Mouse (Mus musculus) liver, postnatal 0 days (tissue): Measurements from ENCODE around the gene Gm47791. TPM values are rescaled to one million over a fixed set of nuclear protein-coding genes. Genes with fewer than 3 reads are reported as not detected.

Experiments
- ATAC-seq: fragments of 200-750 bp; cut with Nextera tagmentation; 2 replicates; pipeline ENCODE4 v1.8.0; 2017; ENCODE audit warnings: mild to moderate bottlenecking, moderate library complexity
- DNase-seq: peaks from one replicate; pipeline ENCODE4 v3.0.0-alpha.2; 2016
- H3K27ac ChIP-seq: fragments of 300-500 bp; sonication (generic); 2 replicates; pipeline ENCODE4 v1.5.1; 2014; ENCODE audit warnings: antibody characterized with exemption, moderate library complexity, mild to moderate bottlenecking, low read depth
- H3K27me3 ChIP-seq: fragments of 300-500 bp; sonication (generic); 2 replicates; pipeline ENCODE4 v1.6.1; 2014; ENCODE audit warnings: low read length, control low read depth, mixed read lengths; ENCODE audit not compliant: insufficient read depth
- H3K36me3 ChIP-seq: fragments of 300-500 bp; sonication (generic); replicated peaks from 2 replicates; pipeline ENCODE4 v1.6.1; 2014; ENCODE audit warnings: mild to moderate bottlenecking, control low read depth, low read length, moderate library complexity, mixed read lengths; ENCODE audit not compliant: insufficient read depth
- H3K4me1 ChIP-seq: fragments of 300-500 bp; sonication (generic); 2 replicates; pipeline ENCODE4 v1.6.1; 2014; ENCODE audit warnings: antibody characterized with exemption, mild to moderate bottlenecking, control low read depth; ENCODE audit not compliant: insufficient read depth
- H3K4me2 ChIP-seq: fragments of 300-500 bp; sonication (generic); 2 replicates; pipeline ENCODE4 v1.6.1; 2014; ENCODE audit warnings: low read depth, mild to moderate bottlenecking, low read length, moderate library complexity, mixed read lengths
- H3K4me3 ChIP-seq: fragments of 300-500 bp; sonication (generic); 2 replicates; pipeline ENCODE4 v1.5.1; 2014; ENCODE audit warnings: low read depth, low read length
- H3K9ac ChIP-seq: fragments of 300-500 bp; sonication (generic); replicated peaks from 2 replicates; pipeline ENCODE4 v1.6.1; 2014; ENCODE audit warnings: mild to moderate bottlenecking, moderate library complexity
- H3K9me3 ChIP-seq: fragments of 300-500 bp; sonication (generic); 2 replicates; pipeline ENCODE4 v1.6.1; 2016; ENCODE audit warnings: mild to moderate bottlenecking, control low read depth, low read length, mixed read lengths
- CTCF ChIP-seq: sonication (generic); IDR thresholded peaks from 2 replicates; pipeline ENCODE4 v1.5.1; 2016; ENCODE audit warnings: antibody characterized with exemption, low read depth
- EP300 ChIP-seq: IDR thresholded peaks from 2 replicates; pipeline ENCODE4 v1.6.1; 2016; ENCODE audit warnings: antibody characterized with exemption, low read depth, mild to moderate bottlenecking
- WGBS: fragments of 180-500 bp; shearing (Covaris S2); extraction: QIAGEN DNeasy Blood & Tissue Kit; methylation state at CpG from one replicate; pipeline ENCODE4 v1.1.7; 2014; ENCODE audit not compliant: insufficient replicate concordance; 5-methylcytosine and 5-hydroxymethylcytosine counted together
- polyA plus RNA-seq: library from polyadenylated mRNA; unstranded; fragments of >200 nt; fragmentation: Nextera tagmentation; extraction: Ambion mirVana; gene quantifications from 2 replicates; pipeline ENCODE4 v1.2.1, GENCODE M21; 2015

Gene Gm47791
- polyA plus RNA-seq, 1 experiment from 2014 or later: not detected

DNA sequence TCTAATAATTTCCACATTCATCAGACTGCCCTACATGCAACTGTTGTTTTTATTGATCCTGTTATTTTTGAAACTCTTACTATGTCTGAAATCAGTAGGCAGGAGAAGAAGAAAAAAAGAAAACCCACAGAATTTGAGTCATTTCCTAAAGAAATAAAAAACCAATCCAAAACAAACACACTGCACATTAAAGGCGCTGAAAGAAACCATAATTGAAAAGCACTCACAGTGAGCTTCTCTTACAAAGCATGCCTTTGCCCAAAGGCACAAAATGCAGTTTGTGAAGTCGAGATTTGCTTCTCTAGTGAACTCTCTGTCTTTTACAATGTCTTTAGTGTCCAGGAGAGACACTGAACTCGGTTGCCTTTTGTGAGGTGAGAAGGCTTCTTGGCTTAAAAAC, 37.5 kb upstream of the Gm47791 start:
- Histone ChIP-seq H3K36me3 (no peaks in the 10 kb centered on the region), H3K27me3 (no peaks in the 10 kb centered on the region), H3K27ac (no peak overlapping the region), H3K9ac (no peak overlapping the region), H3K4me3 (no peak overlapping the region), H3K4me2 (no peak overlapping the region), H3K9me3 (no peaks in the 10 kb centered on the region), H3K4me1 (no peaks in the 10 kb centered on the region)
- TF ChIP-seq EP300 (no peak), CTCF (no peak)
- ATAC-seq: no peak
- no peak for DNase-seq
- 76% methylated on average over 3 of the region's 3 CpGs for WGBS

- no peak for DNase-seq
- ATAC-seq: no peak
- H3K36me3 ChIP-seq: no peaks in the 10 kb centered on the region
- WGBS: 73% methylated on average over 7 of the region's 7 CpGs
- TF ChIP-seq CTCF (no peak), EP300 (no peak)
- no peak overlapping the region for H3K27ac ChIP-seq
- H3K4me3 ChIP-seq: no peak overlapping the region
- no peaks in the 10 kb centered on the region for H3K27me3 ChIP-seq
- H3K4me2 ChIP-seq: no peak overlapping the region
- no peaks in the 10 kb centered on the region for H3K4me1 ChIP-seq
- no peak overlapping the region for H3K9ac ChIP-seq
- no peaks in the 10 kb centered on the region for H3K9me3 ChIP-seq
Measured at GRCm38 (mm10) chr1:82807206-82807605, 36.2 kb upstream of the Gm47791 start.

DNA sequence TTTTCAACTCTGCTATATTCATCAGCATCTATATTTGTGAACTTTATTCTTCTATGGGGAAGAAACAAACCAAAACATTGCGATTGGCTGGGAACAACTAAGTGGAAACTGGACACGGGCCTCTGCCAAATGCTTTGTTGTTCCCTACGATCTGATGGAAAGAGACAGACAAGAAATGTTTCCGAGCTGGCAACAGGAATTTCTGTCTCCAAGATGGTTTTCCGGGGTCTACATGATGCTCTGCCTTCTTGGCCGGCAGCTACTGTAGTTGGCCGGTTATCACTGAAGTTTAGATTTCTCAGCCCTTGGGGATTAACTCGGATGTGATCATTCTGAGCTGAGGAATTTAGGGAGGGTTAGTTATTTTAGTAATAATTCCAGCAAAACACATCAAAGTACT, 35.3 kb upstream of the Gm47791 start:
- Histone ChIP-seq H3K4me2 (no peak overlapping the region), H3K4me1 (no peaks in the 10 kb centered on the region), H3K4me3 (no peak overlapping the region), H3K9me3 (no peaks in the 10 kb centered on the region), H3K36me3 (no peaks in the 10 kb centered on the region), H3K27me3 (no peaks in the 10 kb centered on the region), H3K27ac (no peak overlapping the region), H3K9ac (no peak overlapping the region)
- TF ChIP-seq EP300 (no peak), CTCF (no peak)
- DNase-seq (no peak), ATAC-seq (no peak)
- whole genome bisulfite sequencing: 88% methylated on average over 8 of the region's 8 CpGs

GRCm38 (mm10) chr1:82804059-82804458, 33.0 kb upstream of the Gm47791 start:
- Histone ChIP-seq H3K36me3 (no peaks in the 10 kb centered on the region), H3K27me3 (no peaks in the 10 kb centered on the region), H3K4me3 (no peak overlapping the region), H3K9ac (no peak overlapping the region), H3K4me1 (no peaks in the 10 kb centered on the region), H3K9me3 (no peaks in the 10 kb centered on the region), H3K4me2 (no peak overlapping the region), H3K27ac (no peak overlapping the region)
- TF ChIP-seq EP300 (no peak), CTCF (no peak)
- DNase-seq (no peak), ATAC-seq (no peak)
- WGBS: 94% methylated on average over 1 of the region's 1 CpGs

DNA sequence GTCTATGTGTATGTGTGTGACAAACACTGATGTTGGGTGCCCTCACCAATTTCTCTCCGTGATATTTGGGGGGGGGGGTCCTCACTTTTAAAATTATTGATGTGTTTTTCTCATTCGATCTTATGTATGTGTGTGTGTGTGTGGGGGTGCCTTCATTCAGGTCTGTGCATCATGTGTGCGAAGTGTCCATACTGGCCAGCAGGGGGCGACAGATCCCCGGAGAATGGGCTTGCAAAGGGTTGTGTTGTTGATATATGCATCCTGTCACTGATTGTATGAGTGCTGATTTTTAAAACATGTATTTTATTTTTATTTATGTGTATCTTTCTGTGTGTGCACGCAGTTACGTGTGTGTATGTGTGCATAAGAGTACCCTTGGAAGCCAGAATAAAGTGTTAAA, 32.6 kb upstream of the Gm47791 start:
- ATAC-seq (peak; percentile 72; the same call in 1 of the 2 replicates), DNase-seq (peak; percentile 74)
- H3K36me3 ChIP-seq: no peaks in the 10 kb centered on the region
- H3K4me3 ChIP-seq: no peak overlapping the region
- WGBS: 72% methylated on average over 7 of the region's 7 CpGs
- H3K9ac ChIP-seq: no peak overlapping the region
- no peaks in the 10 kb centered on the region for H3K9me3 ChIP-seq
- no peaks in the 10 kb centered on the region for H3K27me3 ChIP-seq
- H3K4me1 ChIP-seq: no peaks in the 10 kb centered on the region
- TF ChIP-seq EP300: no peak
- peak; percentile 89 for TF ChIP-seq CTCF
- no peak overlapping the region for H3K27ac ChIP-seq
- H3K4me2 ChIP-seq: no peak overlapping the region

DNA sequence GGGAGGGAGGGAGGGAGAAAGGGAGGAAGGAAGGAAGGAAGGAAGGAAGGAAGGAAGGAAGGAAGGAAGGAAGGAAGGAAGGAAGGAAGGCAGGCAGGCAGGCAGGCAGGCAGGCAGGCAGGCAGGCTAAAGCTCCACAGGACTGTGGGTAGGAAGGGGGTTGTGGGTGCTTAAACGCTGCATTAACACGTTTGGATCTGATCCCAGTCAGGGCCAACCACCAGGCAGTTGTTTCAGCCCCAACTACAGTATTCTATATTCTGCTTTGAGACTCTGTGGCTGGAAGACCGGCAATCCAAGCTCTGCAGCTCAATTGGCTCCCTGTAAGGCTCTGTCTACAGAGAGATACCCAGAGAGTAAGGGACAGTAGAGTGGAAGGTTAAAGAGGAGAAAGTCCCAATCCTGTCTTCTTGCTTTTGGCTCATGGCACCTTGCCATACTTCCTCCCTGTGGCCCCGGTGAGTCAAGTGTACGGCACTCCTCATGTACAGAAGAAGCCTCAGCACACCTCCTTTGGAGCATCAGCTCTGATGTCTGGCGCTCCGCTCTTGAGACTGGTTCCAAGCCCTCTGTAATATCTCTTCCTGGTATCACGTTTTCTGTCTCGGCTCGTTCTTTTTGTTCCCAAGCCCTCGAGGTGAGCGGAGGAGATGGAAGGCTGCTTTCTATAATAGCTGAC, 30.2 kb upstream of the Gm47791 start:
- WGBS: 81% methylated on average over 12 of the region's 12 CpGs
- no peak for TF ChIP-seq CTCF
- no peak for TF ChIP-seq EP300
- ATAC-seq: no peak

More for the DNA sequence above, 30.2 kb upstream of the Gm47791 start:
- Histone ChIP-seq H3K27me3 (no peaks in the 10 kb centered on the region), H3K4me2 (no peak overlapping the region), H3K4me3 (no peak overlapping the region), H3K9me3 (no peaks in the 10 kb centered on the region), H3K4me1 (peaks cover 12% of the 10 kb centered on the region), H3K36me3 (no peaks in the 10 kb centered on the region), H3K9ac (no peak overlapping the region), H3K27ac (no peak overlapping the region)
- DNase-seq: no peak
